Mouse (Mus musculus) embryonic fibroblast, embryonic 13.5 days (primary cell): ENCODE measurements at regions not wholly inside any gene's neighbourhood (a gene's known extent, or its start where the extent isn't known, plus 50 kb on each side); places are given as distances from the start of the nearest gene placed in this dataset.

ENCODE experiments used
- CTCF ChIP-seq: IDR thresholded peaks from 2 replicates; pipeline ENCODE4 v1.5.1; 2011; ENCODE audit warnings: mild to moderate bottlenecking, control low read depth, low read length, moderate library complexity, borderline replicate concordance; ENCODE audit not compliant: insufficient read depth
- POLR2A ChIP-seq: IDR thresholded peaks from 2 replicates; pipeline ENCODE4 v1.6.1; 2011; ENCODE audit warnings: low read depth, mild to moderate bottlenecking, control low read depth, low read length, moderate library complexity

GRCm38 (mm10) chr8:24261359-24261758 is 464.3 kb downstream of the Adam3 start:
- no peak for TF ChIP-seq CTCF
- no peak for TF ChIP-seq POLR2A
